Mouse (Mus musculus) cerebellum, postnatal 10 days (tissue): ENCODE results near the gene Gm8909.
A peak's percentile ranks its signal among the peaks of the same experiment; 100 is the strongest.
"Not testable (repeated sequence)": the region's sequence is repeated elsewhere in the genome, so short reads cannot be mapped to it uniquely, and the experiment has no call there.

Source experiments
- DNase-seq, 2 experiments: peaks; one replicate each; pipeline ENCODE4 v3.0.0; 2021; ENCODE audit warnings: mixed read lengths in 2 of 2

Gm8909 gene

GRCm38 (mm10) chr17:36168039-36168652 lies at the start of gene Gm8909:
Gene Gm8909, minus strand, starts transcription at chr17:36168537.
- peak in 1 of 2 experiments; percentile 25 for DNase-seq

GRCm38 (mm10) chr17:36215586-36215985 lies 47.2 kb upstream of the Gm8909 start:
- no peak for DNase-seq

DNA sequence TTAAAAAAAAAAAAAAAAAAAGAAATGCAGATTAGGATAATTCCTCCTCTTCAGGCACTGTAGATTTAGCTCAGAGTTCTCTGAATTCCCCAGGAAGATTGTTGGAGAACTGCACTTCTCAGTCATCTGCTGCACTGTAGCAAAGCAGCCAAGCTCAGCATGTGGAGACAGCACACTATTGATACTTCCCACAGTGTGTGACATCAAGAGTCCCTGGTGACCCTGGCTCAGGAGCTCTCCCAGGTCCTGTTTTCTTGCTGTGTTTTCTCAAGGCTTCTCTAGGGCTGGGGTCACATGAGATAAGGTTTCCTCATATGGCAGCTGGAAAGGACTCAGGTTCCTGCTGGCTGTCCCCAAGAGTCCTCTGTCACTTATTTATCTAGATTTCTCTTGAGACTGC lies 38.5 kb upstream of the Gm8909 start:
- no peak for DNase-seq

- peak; percentile 8 to 16 for DNase-seq
Measured at GRCm38 (mm10) chr17:36205862-36206261, 37.5 kb upstream of the Gm8909 start.

GRCm38 (mm10) chr17:36205456-36205855 lies 37.1 kb upstream of the Gm8909 start:
- no peak for DNase-seq

- DNase-seq: no peak
Measured at GRCm38 (mm10) chr17:36201851-36202250, 33.5 kb upstream of the Gm8909 start.

DNA sequence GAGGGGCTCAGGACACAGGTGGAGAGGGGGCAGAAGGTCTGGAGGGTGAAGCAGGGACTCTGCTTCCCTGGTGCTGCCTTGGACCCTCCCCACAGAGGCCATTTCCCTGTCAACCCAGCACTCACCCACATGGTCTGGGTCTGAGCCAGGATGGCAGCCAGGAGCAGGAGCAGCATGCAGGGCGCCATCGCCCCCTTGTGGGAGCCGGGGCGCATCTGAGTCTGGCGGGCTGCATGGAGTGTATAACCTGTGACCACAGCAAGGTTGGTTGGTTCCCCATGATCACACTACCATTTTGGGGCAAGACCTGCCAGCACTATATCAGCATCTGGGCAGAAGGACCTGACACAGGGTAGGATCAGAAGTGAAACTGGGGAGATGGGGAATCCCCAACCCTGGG lies 30.0 kb upstream of the Gm8909 start:
- DNase-seq: peak; percentile 27 to 40

GRCm38 (mm10) chr17:36194471-36194870 lies 26.1 kb upstream of the Gm8909 start:
- DNase-seq: no peak

- DNase-seq: peak; percentile 75 to 78
Measured at GRCm38 (mm10) chr17:36193546-36194141, 25.3 kb upstream of the Gm8909 start.

- no peak for DNase-seq
Measured at GRCm38 (mm10) chr17:36192371-36192770, 24.0 kb upstream of the Gm8909 start.

DNA sequence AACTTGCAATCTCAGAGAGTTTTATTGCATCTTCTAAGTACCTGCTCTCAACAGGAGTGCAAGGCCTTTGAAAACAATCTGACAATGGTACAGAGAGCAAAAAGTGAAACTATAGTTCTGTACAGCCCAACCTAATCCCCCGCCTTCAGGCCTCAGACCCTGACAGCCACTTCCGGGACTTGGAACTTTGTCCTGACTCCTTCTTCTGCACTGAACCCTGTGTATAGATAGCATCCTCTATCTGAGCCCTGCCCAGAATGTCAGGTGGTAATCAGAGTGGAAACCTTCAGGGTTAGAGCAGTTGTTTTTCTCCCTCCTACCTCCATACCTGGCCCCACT lies 21.8 kb upstream of the Gm8909 start, which contains the start of gene H2-T3:
TSS of gene H2-T3 (minus strand) at position 119 of the 339 bp plus-strand sequence.
- DNase-seq: no peak

GRCm38 (mm10) chr17:36189491-36190168 lies 21.3 kb upstream of the Gm8909 start:
- no peak for DNase-seq

GRCm38 (mm10) chr17:36187540-36187939 lies 19.2 kb upstream of the Gm8909 start:
- DNase-seq: no peak

- no peak for DNase-seq
Measured at GRCm38 (mm10) chr17:36182212-36182611, 13.9 kb upstream of the Gm8909 start.

DNA sequence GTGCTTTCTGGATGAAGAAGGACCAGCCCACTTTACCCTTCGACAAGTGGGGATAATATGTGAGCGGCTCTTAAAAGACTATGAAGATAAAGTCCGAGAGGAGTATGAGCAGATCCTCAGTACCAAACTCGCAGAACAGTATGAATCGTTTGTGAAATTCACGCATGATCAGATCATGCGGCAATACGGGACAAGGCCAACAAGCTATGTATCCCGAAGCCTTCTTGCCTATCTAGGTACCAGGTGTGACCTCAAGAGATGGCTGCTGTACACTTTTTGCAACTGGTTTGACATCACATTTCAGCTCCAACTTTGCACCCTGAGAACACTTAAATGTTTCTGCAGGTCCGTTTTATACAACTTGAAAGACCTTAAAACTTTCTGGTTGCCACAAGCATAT lies 11.1 kb upstream of the Gm8909 start:
- DNase-seq: not testable (repeated sequence)

GRCm38 (mm10) chr17:36178938-36179337 lies 10.6 kb upstream of the Gm8909 start:
- DNase-seq: peak in 1 of 2 experiments; percentile 32

DNA sequence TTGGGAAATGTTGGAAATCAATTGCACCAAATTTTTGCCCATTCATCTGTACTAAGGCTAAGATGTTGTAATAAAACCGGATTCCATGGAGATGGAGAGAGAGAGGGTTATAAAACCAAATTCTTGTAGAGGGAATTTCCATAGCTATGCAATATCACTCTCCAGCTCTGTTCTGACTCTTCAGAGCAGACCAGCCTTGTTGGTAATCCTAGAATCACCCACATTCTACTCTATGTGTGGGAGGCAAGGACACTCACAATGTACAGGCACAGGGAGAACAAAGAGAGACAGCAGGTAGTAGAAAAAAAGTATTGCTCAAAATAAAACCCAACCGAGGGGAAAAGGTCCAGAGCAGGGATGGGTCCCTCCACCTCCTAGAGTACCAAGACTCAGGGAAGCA lies 7.8 kb upstream of the Gm8909 start:
- DNase-seq: not testable (repeated sequence)

GRCm38 (mm10) chr17:36170287-36170814 lies 2.0 kb upstream of the Gm8909 start:
- DNase-seq: no peak

- no peak for DNase-seq
Measured at GRCm38 (mm10) chr17:36169753-36170152, 1.4 kb upstream of the Gm8909 start.

DNA sequence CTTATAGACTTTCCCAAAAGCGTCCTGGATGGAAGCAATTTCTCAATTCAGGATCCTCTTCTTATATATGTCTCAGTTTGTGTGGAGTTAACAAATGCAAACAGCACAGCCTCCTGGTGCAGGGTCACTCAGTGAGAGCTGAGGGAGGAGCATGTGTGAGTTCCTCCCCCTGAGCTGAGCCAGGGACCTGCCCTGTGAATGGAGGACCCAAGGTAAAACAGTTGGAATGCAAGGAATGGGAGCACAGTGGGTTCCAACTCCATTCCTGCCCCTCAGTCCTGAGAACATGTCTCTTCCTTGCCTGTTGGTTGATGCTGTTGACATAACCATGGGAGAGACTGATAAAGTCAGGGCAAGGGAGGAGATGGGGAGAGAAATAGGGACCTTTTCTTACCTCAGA lies 757 bp upstream of the Gm8909 start:
- not testable (repeated sequence) for DNase-seq

GRCm38 (mm10) chr17:36167306-36168038 lies 865 bp downstream of the Gm8909 start:
- no peak for DNase-seq

DNA sequence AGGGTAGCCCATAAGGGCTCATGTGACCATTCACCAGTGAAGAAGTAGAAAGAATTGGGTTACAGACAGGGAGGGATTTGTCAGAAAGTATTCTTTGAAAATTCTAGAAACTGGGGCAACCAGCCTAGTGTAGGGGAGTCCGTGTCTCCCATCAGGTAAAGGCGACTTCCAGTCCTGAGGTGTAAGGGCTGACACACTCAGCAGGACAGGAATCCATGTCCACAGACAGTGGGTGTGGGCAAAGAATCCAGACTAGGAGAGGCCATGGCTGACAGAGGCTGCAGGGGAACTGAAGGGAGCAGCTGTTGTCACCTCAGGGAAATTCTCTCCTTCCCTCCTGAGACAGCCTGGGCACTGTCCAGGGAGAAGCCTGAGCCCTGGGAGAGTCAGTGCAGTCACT lies 1.4 kb downstream of the Gm8909 start:
- DNase-seq: not testable (repeated sequence)
